Mouse (Mus musculus): ENCODE data around the gene 4921507P07Rik. TPM values are rescaled to one million over a fixed set of nuclear protein-coding genes. Genes with fewer than 3 reads are reported as not detected.

The 4921507P07Rik gene
- polyA plus RNA-seq, 1 experiment, result 1.0 TPM

- Histone ChIP-seq H3K4me3 (replicated peaks; ENCODE audit: control insufficient read depth, low read depth, low read length) (no peak overlapping the region), H3K4me1 (ENCODE audit: control insufficient read depth, insufficient read depth, low read length) (no peaks in the 10 kb centered on the region), H3K27ac (ENCODE audit: control insufficient read depth, insufficient read depth, low read depth, low read length, poor library complexity) (no peak overlapping the region)
- no peak for TF ChIP-seq POLR2A (IDR thresholded peaks at IDR 0.05; ENCODE audit: borderline replicate concordance, control insufficient read depth, low read depth, low read length)
- TF ChIP-seq CTCF (IDR thresholded peaks at IDR 0.05; ENCODE audit: control insufficient read depth, insufficient read depth, low read length), result no peak
- 88% methylated on average over 8 of the region's 8 CpGs for WGBS
Observed at GRCm38 (mm10) chr6:50531920-50532319, 64.5 kb downstream of the 4921507P07Rik start.

GRCm38 (mm10) chr6:50531003-50531402, 65.4 kb downstream of the 4921507P07Rik start:
- Histone ChIP-seq H3K27ac (ENCODE audit: control insufficient read depth, insufficient read depth, low read depth, low read length, poor library complexity) (no peak overlapping the region), H3K4me3 (replicated peaks; ENCODE audit: control insufficient read depth, low read depth, low read length) (no peak overlapping the region), H3K4me1 (ENCODE audit: control insufficient read depth, insufficient read depth, low read length) (no peaks in the 10 kb centered on the region; the same call in 1 of the 2 replicates)
- TF ChIP-seq POLR2A (IDR thresholded peaks at IDR 0.05; ENCODE audit: borderline replicate concordance, control insufficient read depth, low read depth, low read length) (no peak), CTCF (IDR thresholded peaks at IDR 0.05; ENCODE audit: control insufficient read depth, insufficient read depth, low read length) (no peak)
- 67% methylated on average over 3 of the region's 3 CpGs for WGBS

DNA sequence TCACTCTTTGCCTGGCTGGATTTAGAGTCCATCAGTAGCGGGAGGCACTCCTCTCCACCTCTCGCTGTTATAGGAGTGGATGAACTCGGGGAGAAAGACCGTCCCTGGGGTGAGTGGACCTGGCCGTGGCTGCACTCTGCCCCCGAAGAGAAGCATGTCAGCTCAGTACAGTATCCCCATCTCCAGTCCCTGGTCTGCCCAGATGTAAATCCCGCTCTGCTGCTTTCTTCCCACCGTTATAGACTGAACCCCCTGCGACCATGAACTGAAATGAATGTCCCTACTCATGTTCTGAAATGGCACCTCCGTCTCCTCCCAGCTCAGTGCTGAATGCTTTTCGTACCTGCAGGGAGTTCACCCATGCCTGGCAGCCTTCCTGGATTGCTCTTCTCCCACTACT, 67.2 kb downstream of the 4921507P07Rik start:
- TF ChIP-seq CTCF (IDR thresholded peaks at IDR 0.05; ENCODE audit: control insufficient read depth, insufficient read depth, low read length) (no peak), POLR2A (IDR thresholded peaks at IDR 0.05; ENCODE audit: borderline replicate concordance, control insufficient read depth, low read depth, low read length) (no peak)
- WGBS, result 88% methylated on average over 11 of the region's 11 CpGs

GRCm38 (mm10) chr6:50527416-50527815, 69.0 kb downstream of the 4921507P07Rik start:
- Histone ChIP-seq H3K27ac (ENCODE audit: control insufficient read depth, insufficient read depth, low read depth, low read length, poor library complexity) (no peak overlapping the region), H3K4me3 (replicated peaks; ENCODE audit: control insufficient read depth, low read depth, low read length) (no peak overlapping the region), H3K4me1 (ENCODE audit: control insufficient read depth, insufficient read depth, low read length) (no peaks in the 10 kb centered on the region; the same call in 1 of the 2 replicates)
- TF ChIP-seq CTCF (IDR thresholded peaks at IDR 0.05; ENCODE audit: control insufficient read depth, insufficient read depth, low read length) (no peak), POLR2A (IDR thresholded peaks at IDR 0.05; ENCODE audit: borderline replicate concordance, control insufficient read depth, low read depth, low read length) (no peak)
- 84% methylated on average over 9 of the region's 9 CpGs for WGBS

More for the DNA sequence above, 67.2 kb downstream of the 4921507P07Rik start:
- no peak overlapping the region for H3K4me3 ChIP-seq (replicated peaks; ENCODE audit: control insufficient read depth, low read depth, low read length)
- H3K4me1 ChIP-seq (ENCODE audit: control insufficient read depth, insufficient read depth, low read length), result no peaks in the 10 kb centered on the region; the same call in 1 of the 2 replicates
- H3K27ac ChIP-seq (ENCODE audit: control insufficient read depth, insufficient read depth, low read depth, low read length, poor library complexity), result no peak overlapping the region

GRCm38 (mm10) chr6:50526597-50527024, 69.8 kb downstream of the 4921507P07Rik start:
- 24% methylated on average over 7 of the region's 7 CpGs for WGBS
- Histone ChIP-seq H3K27ac (ENCODE audit: control insufficient read depth, insufficient read depth, low read depth, low read length, poor library complexity) (no peak overlapping the region), H3K4me3 (replicated peaks; ENCODE audit: control insufficient read depth, low read depth, low read length) (no peak overlapping the region), H3K4me1 (ENCODE audit: control insufficient read depth, insufficient read depth, low read length) (peaks cover 2% of the 10 kb centered on the region; the same call in 1 of the 2 replicates)
- TF ChIP-seq CTCF (IDR thresholded peaks at IDR 0.05; ENCODE audit: control insufficient read depth, insufficient read depth, low read length) (peak; percentile 58), POLR2A (IDR thresholded peaks at IDR 0.05; ENCODE audit: borderline replicate concordance, control insufficient read depth, low read depth, low read length) (no peak)

DNA sequence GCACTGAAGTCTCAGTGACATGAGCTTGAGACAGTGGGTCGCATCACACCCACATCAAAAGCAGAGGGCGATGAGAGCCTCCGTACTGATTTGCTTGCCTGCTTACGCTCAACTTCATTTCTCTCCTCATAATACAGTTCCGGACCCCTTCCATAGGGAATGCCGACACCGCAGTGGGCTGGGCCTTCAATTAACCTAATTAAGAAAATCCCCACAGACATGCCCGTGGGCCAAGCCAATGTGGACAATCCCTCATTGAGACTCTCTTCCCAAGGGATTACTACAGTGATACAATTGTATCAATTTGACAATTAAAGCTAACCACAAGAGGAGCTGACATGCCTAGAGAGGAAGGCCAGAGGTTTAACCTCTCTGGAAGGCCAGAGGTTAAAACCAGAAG, 70.6 kb downstream of the 4921507P07Rik start:
- H3K4me1 ChIP-seq (ENCODE audit: control insufficient read depth, insufficient read depth, low read length), result peaks cover 2% of the 10 kb centered on the region; the same call in 1 of the 2 replicates
- TF ChIP-seq CTCF (IDR thresholded peaks at IDR 0.05; ENCODE audit: control insufficient read depth, insufficient read depth, low read length), result no peak
- no peak for TF ChIP-seq POLR2A (IDR thresholded peaks at IDR 0.05; ENCODE audit: borderline replicate concordance, control insufficient read depth, low read depth, low read length)
- WGBS, result 90% methylated on average over 8 of the region's 8 CpGs
- no peak overlapping the region for H3K4me3 ChIP-seq (replicated peaks; ENCODE audit: control insufficient read depth, low read depth, low read length)
- no peak overlapping the region for H3K27ac ChIP-seq (ENCODE audit: control insufficient read depth, insufficient read depth, low read depth, low read length, poor library complexity)

DNA sequence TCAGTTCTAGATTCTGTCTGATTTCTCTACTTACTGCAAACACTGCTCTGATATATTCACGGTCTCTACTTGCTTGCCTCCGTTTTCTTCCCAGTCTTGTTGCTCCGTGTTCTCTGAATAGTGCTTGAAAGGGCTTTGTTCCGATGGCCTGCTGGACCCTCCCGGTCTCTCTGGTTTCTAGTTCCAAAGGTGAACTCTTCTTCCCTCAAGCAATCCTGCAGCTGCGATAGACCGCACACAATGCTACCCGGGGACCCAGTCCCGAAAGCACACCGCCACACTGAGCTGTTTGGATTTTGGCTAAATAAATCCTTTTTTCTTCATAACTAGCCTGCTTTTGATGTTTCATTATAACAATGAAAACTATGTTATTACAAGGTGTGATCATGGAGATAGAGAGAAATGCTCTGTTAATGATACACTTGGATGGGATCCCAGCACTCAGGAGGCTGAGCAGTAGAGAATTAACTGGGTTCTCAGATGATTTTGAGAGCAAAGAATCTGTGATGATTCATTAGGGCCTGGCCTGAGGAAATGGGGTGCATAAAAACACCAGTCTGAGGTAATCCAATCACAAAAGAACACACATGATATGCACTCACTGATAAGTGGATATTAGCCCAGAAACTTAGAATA, 72.1 kb downstream of the 4921507P07Rik start:
- Histone ChIP-seq H3K4me1 (ENCODE audit: control insufficient read depth, insufficient read depth, low read length) (peaks cover 2% of the 10 kb centered on the region; the same call in 1 of the 2 replicates), H3K27ac (ENCODE audit: control insufficient read depth, insufficient read depth, low read depth, low read length, poor library complexity) (no peak overlapping the region), H3K4me3 (replicated peaks; ENCODE audit: control insufficient read depth, low read depth, low read length) (no peak overlapping the region)
- 88% methylated on average over 10 of the region's 10 CpGs for WGBS
- TF ChIP-seq POLR2A (IDR thresholded peaks at IDR 0.05; ENCODE audit: borderline replicate concordance, control insufficient read depth, low read depth, low read length) (no peak), CTCF (IDR thresholded peaks at IDR 0.05; ENCODE audit: control insufficient read depth, insufficient read depth, low read length) (no peak)

Other genes with a start within 250 kb of the 4921507P07Rik start
- gene Osbpl3, start 140.4 kb downstream of the 4921507P07Rik start, polyA plus RNA-seq (2011; ENCODE audit: insufficient read depth, insufficient read length, low replicate concordance, missing spikeins), result 3.7 and 5.9 TPM in 2 replicates
- 7.3 and 50.4 TPM in 2 replicates for gene Cycs, start 30.1 kb downstream of the 4921507P07Rik start, polyA plus RNA-seq (2011; ENCODE audit: insufficient read depth, insufficient read length, low replicate concordance, missing spikeins)
- gene Npvf, start 57.8 kb upstream of the 4921507P07Rik start, polyA plus RNA-seq (2011; ENCODE audit: insufficient read depth, insufficient read length, low replicate concordance, missing spikeins), result not detected in 2 replicates

All from bone marrow, adult 2 months (tissue).